Mouse (Mus musculus): ENCODE data around the gene Borcs5.

Gene Borcs5

GRCm38 (mm10) chr6:134639210-134639609 lies at the start of gene Borcs5:
Gene Borcs5, plus strand, starts transcription at chr6:134639510.
- DNase-seq (ENCODE audit: low spot score in 2 of 2), result no peak

DNA sequence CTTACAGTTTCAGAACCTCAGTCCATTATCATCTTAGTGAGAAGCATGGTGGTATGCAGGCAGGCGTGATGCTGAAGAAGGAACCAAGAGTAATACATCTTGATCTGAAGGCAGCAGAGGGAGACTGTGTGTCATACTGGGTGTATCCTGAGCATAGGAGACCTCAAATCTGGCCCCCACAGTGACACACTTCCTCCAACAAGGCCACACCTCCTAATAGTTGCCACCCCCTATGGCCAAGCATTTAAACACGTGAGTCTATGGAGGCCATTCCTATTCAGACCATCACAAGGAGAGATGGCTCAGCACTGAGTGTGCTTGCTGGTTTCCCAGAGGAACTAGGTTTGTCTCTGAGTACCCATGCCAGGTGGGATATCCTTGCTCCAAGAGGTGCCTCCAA lies 47.7 kb upstream of the Borcs5 start:
- DNase-seq (ENCODE audit: low spot score in 2 of 2), result no peak

GRCm38 (mm10) chr6:134594569-134595442 lies 44.5 kb upstream of the Borcs5 start:
- peak; percentile 38 to 45 for DNase-seq (ENCODE audit: low spot score in 2 of 2)

DNA sequence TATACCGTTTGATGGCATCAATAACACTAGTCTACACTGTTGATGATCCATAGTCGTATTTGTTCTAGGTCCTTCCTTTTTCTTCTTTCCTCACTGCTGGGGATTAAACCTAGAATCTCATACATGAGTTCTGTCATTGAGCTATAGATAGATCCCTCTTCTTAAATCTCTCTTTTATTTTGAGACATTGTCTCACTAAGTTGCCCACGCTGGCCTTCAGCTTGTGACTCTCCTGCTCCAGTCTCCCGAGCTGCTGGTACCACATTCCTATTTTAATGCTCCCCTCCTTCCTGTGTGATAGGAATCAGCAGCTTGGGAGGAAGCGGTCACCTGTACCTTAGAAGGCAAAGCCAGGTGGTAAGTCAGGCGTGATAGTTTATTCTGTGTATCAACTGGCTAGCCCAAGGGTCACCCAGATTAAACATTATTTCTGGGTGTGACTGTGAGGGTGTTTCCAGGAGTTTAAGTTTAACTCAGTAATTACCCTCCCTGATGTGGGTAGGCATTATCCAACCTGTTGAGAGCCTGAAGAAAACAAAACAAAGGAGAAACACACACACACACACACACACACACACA lies 41.6 kb upstream of the Borcs5 start:
- DNase-seq (ENCODE audit: low spot score in 2 of 2), result no peak

DNA sequence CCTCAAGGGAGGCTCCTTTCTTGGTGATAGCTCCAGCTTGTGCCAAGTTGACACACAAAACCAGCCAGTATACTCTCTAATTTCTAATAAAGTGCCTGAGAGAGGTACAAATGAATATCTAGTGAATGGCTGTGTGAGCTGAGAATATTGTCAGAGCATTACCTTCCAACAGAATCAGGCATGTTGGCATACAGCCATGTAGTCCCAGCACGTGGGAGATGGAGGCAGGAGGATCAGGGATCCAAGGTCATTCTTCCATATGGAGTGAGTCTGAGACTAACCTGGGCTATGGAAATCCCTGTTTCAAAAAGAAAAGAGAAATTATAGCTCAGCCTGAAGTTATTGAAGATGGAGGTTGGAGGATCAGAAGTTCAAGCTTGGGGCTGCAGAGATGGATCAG lies 40.1 kb upstream of the Borcs5 start:
- no peak for DNase-seq (ENCODE audit: low spot score in 2 of 2)

GRCm38 (mm10) chr6:134601130-134601529 lies 38.2 kb upstream of the Borcs5 start:
- DNase-seq (ENCODE audit: low spot score in 2 of 2), result no peak

DNA sequence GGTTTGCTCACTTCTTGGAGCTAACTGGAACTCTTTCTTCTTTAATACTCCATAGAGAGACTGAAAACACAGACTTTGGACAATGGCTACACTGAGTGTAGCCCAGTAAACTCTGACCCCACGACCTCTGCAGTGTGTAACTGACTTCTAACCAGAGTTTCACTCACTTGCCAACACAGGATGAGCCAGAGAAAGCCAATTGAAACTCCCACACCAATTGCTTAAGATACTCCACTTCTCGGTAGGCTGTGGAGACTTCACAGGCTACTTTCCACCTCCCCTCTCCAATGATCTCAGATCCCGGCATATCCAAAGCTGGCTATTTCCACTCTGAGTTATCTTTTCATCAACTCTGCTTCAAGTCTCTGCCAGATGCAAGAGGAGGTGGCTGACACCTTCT lies 37.5 kb upstream of the Borcs5 start:
- no peak for DNase-seq (ENCODE audit: low spot score in 2 of 2)

GRCm38 (mm10) chr6:134602371-134603003 lies 36.8 kb upstream of the Borcs5 start:
- no peak for DNase-seq (ENCODE audit: low spot score in 2 of 2)

DNA sequence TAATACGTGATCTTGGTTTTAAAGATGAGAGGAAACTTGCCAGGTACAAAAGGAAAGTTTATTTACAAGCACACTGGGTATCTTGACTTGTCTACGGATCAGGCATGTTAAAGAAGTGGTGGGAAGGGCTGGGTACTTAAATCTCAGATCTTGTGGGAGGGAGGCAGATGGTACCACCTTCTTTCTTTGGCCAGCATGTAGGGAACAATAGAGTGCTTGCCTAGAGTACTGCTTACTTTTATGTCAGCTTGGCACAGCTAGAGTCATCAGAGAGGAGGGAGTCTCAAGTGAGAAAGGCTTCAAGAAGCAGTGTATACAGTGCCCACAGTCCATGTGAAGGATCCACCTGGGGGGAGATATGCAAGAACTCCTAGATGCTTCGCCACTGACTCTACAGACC lies 34.1 kb upstream of the Borcs5 start:
- DNase-seq (ENCODE audit: low spot score in 2 of 2), result no peak

- DNase-seq (ENCODE audit: low spot score in 2 of 2), result no peak
These were observed 32.8 kb upstream of the Borcs5 start for GRCm38 (mm10) chr6:134606540-134606939.

DNA sequence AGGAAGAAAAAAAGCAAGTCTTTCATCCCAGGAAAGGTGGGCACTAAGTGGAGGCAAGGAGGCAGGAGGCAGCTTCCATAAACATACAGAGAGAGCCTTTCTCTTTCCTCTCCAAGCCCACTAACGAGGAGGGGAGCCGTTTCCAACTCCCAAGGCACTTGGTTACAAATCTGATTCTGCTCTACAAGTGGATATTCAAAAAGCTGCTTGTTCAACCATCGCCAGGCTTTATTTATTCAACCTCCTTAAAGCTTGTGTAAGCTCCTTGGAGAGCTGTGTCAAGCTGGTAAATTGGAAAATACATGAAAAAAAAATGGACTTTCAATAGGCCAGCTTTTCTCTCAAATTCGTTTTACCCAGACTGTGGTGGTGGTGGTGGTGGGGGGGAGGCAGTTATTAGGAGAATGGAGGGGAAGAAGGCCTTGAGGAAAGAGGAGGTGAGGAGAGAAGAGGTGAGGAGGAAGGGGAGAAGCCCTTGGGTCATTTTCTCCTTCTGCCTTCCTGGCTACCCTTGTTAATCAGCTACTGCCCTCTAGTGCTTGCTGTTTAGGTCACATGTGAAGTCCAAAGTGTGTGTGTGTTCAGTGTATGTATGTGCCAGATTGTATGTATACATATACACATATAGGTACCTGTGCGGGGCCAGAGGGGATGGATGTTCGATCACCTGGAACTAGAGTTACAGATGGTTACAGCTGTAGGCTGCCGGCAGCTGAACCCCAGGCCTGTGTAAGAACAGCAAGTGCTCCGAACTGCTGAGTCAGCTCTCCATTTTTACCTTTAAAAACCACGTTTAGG lies 32.2 kb upstream of the Borcs5 start:
- no peak for DNase-seq (ENCODE audit: low spot score in 2 of 2)

DNA sequence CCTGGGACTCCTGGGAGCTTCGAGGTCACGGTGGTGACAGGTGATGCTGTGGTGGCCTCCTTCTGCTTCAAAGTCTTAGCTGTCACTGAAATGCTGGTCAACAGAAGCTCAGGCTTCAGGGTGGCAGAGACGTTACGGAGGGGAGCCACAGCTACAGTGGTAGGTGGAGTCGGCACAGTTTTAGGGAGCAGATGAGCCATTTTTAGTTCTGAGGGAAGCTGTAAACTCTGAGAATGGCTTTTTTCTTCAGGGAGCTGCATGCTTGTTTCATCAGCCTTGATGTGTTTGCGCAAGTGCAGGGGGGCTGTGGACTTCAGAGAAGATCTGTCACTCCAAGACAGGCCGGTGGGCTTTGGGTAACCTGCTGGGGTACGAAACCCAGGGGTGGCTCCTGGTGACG lies 28.9 kb upstream of the Borcs5 start:
- DNase-seq (ENCODE audit: low spot score in 2 of 2), result no peak

DNA sequence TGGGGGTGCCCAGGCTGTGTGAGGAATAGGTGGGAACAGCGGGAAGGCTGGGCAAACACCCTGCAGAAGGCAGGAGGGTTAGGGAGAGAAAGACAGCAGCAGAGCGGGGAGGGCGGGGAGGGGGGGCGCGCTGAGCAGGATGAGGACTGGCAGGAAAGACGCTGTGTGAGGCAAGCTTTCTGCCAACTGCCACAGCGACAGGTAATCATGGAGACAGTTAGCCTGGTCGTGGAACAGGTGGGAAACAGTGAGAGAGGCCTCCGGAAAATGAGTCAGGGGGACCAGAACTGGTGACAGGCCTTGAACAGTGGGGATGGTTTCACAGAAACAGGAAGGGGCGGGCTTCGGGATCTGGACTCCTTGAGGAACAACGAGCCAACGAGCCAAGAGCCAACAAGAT lies 27.4 kb upstream of the Borcs5 start:
- peak in 1 of 2 experiments; percentile 44 for DNase-seq (ENCODE audit: low spot score in 2 of 2)

- DNase-seq (ENCODE audit: low spot score in 2 of 2), result no peak
These were observed 25.0 kb upstream of the Borcs5 start for GRCm38 (mm10) chr6:134614322-134614721.

DNA sequence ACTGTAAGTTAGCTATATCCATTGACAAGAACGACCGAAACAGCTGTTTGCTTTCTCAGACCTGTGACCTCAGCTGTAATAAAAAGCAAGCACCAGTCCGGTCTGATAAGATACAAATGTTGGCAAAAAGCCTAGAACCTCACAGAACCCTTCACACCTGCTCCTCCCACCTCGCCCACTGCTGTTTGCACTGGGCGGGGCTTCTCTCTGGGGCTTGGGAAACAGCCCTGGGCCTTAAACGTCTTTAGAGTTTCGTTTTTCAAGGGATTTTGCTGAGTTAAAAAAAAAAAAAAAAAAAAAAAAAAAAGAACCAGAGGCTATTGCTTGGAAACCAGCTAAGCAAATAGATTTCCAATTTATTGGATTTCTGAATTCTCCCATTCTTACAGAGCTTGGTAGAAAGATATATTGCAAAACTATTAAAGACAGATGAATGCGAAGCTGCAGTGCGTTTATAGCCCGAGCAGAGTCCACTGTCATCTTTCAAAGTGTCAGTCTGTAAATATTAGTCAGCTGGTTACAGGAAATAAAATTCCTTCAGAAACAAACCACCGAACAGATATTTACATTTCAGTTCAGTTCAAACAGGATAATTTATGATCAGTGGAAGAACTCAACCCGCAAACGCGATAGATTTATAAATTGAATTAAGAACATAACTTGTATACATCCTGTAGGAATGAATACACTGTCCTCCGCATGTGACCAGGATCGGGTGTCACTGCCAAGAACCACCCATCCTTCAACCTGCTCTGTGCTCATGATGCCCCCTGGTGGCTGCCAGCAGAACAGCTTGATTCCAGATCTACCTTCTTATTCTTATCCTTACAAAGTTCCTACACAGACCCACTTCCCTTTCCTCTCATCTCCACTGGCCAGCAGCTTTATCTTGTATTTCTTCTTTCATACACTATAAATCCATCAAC lies 24.3 kb upstream of the Borcs5 start:
- DNase-seq (ENCODE audit: low spot score in 2 of 2), result peak; percentile 89 to 92

DNA sequence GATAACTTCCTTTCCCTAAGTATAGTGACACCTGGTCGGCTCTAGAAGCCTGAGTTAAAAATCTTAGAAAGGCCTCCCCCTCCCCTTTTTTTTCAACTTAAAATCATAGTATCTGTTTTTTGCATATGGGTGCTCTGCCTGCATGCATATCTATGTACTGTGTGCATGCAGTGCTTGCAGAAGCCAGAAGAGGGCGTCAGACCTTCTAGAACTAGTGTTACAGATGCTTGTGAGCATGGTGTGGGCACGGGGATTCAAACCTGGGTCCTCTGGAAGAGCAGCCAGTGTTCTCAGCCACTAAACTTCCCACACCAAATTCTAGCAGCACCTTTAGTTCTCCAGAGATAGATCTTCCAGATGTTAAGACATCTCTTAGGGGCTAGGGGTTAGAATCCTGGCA lies 21.7 kb upstream of the Borcs5 start:
- DNase-seq (ENCODE audit: low spot score in 2 of 2), result no peak

DNA sequence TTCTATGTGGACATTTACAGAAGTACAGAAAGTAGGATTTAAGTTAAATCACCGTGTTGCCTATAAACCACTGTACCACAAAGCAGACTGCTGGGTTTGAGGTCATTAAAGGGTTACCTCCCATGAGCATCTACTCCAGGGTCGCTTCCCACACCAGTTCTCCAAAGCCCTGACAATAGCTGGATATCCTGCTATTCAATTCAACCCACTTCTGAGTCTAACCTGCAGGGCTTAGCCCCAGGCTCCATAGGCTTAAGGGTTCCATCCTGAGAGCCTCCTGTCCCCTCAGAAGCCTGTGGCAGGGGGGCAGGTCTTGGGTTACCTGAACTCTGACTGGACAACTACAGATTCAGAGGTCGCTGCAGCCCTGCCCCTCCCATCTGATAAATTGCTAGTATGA lies 19.2 kb upstream of the Borcs5 start:
- no peak for DNase-seq (ENCODE audit: low spot score in 2 of 2)

GRCm38 (mm10) chr6:134620846-134621551 lies 18.3 kb upstream of the Borcs5 start:
- DNase-seq (ENCODE audit: low spot score in 2 of 2), result peak; percentile 73 to 76

DNA sequence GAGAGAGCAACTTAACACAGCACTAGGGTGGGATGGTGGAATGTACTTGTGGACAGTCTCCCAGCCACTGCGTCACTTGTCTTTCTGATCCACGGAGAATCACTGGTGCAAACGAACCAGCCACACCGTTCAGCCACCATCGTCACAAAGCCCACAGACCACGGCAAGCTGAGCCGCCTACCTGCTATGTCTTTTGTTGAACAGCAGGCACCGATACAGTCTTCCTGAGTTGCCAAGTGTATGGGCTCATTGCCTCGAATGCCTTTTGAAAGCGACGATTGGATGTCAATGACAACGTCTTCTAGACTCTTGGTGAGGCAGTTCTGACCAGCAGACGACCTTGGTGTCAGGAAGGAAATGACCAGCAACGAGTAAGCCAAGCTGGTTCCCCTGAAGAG lies 17.8 kb upstream of the Borcs5 start:
- peak in 1 of 2 experiments; percentile 53 for DNase-seq (ENCODE audit: low spot score in 2 of 2)

DNA sequence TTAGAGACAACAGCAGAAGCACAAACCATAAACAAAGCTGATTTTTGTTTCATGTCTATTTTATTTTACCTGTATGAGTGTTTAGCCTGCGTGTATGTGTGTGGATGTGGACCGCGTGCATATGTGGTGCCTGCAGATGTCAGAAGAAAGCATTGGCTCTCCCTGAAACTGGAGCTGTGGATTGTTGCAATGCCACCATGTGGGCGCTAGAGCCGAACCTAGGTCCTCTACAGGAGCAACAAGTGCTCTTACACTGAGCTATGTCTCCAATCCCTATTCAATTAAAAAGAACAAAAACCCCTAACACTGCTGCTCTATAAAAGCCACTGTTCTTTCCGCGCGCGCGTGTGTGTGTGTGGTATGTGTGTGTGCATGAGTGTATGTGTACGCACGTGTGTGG lies 13.9 kb upstream of the Borcs5 start:
- DNase-seq (ENCODE audit: low spot score in 2 of 2), result no peak
